Mouse (Mus musculus): ENCODE measurements around the gene Mpi. TPM values are rescaled to one million over a fixed set of nuclear protein-coding genes. Genes with fewer than 3 reads are reported as not detected.

Gene Mpi
- 12.3 and 13.2 TPM in 2 replicates for polyA plus RNA-seq (2015; fragmentation: Nextera tagmentation; extraction: Ambion mirVana)

DNA sequence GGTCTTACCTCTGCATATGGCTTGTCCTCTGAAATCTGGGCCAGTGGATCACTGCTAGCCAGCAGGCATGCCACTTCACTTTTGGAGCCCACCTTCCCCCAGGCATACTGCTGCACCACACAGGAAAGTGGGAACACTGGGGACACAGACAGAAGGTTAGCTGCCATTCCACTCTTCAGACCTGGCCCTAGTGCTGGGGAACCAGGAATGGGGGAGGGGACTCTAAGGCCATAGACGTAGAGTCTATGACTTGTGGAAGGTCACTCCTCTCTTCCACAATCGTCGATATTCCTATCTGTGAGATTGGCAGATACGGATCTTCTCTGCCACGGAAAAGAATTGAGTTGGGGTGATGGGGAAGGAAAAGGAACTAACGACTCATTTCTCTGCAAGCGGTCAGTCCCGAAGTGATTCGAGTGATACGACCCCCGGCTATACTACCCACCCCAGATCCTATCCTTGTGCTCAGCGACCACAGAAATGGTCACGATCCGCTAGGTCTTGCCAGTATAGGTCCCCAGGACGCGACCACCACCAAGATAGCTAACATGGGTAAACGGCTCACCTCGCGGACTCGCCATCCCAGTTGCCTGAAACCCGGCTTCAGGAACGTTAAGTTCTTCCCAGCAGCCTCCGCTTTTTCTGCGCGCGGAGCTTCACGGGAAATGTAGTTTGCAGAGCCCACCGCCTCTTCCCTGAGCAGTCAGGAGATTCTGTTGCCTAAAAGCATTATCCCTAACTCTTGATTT lies at the start of gene Mpi:
Mpi (minus strand) TSS at position 625 of the 749 bp plus-strand sequence.
- under 1% methylated on average over 28 of the region's 28 CpGs for WGBS (ENCODE audit: insufficient replicate concordance)

DNA sequence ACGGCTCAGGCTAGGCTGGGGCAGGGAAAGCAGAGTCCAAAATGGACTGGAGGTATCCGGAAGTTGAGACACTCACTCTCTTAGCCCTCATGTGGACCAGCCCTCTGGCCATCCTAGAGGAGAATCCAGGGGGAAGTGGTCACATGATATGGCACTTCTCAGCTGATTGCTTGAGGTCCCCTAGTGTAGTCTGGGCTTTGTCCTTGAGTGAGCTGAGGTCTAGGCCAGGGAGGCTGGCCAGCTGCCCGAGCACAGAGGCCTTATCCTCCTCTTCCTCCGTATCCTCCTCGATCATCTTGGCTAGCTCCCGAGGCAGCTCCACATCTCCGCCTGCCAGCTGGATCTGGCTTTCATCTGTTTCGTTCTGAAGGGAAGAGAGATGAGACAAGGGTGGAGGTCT lies 49.5 kb upstream of the Mpi start:
- no peak overlapping the region for H3K9ac ChIP-seq
- WGBS (ENCODE audit: insufficient replicate concordance) = 44% methylated on average over 8 of the region's 8 CpGs
- ATAC-seq (ENCODE audit: low read depth) (no peak), DNase-seq (no peak)
- no peak overlapping the region for H3K4me2 ChIP-seq
- H3K36me3 ChIP-seq = no peaks in the 10 kb centered on the region
- H3K9me3 ChIP-seq (replicated peaks) = no peaks in the 10 kb centered on the region
- H3K27me3 ChIP-seq = peaks cover 42% of the 10 kb centered on the region
- H3K4me3 ChIP-seq (replicated peaks) = no peak overlapping the region
- peaks cover 22% of the 10 kb centered on the region for H3K4me1 ChIP-seq (replicated peaks)
- H3K27ac ChIP-seq = no peak overlapping the region

More for the DNA sequence above, at the start of gene Mpi:
- peak within 1 kb of the TSS; percentile 69 for H3K9ac ChIP-seq
- H3K4me3 ChIP-seq (replicated peaks) = peak within 1 kb of the TSS; percentile 69
- H3K4me2 ChIP-seq = peak within 1 kb of the TSS; percentile 75
- DNase-seq (no peak), ATAC-seq (ENCODE audit: low read depth) (0 out of 2 replicates have a peak, but pooled peaks have one; percentile 31)
- H3K9me3 ChIP-seq (replicated peaks) = no peaks in the 10 kb centered on the region
- peaks cover 20% of the 10 kb centered on the region for H3K36me3 ChIP-seq
- H3K27me3 ChIP-seq = no peaks in the 10 kb centered on the region
- peaks cover 32% of the 10 kb centered on the region for H3K4me1 ChIP-seq (replicated peaks)
- H3K27ac ChIP-seq = no peak within 1 kb of the TSS

DNA sequence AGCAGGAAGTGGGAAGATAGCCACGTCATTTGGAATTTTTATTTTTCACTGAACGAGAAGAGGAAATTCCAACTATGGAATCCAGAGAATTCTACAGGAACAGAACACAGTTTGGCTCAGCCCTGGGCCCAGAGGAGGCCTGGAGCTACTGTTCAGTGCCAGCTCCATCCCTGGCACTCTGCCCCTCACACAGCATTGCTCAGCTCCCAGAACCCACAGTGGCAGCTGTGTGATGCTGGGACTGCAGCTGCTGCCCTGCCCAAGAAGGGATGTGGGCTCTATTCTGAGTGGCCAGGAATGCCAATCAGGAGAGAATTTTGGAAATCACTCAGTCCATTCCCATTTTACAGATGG lies 48.8 kb upstream of the Mpi start:
- H3K4me1 ChIP-seq (replicated peaks) = peaks cover 22% of the 10 kb centered on the region
- no peak for ATAC-seq (ENCODE audit: low read depth)
- no peak for DNase-seq
- H3K4me3 ChIP-seq (replicated peaks) = no peak overlapping the region
- H3K27me3 ChIP-seq = peaks cover 35% of the 10 kb centered on the region
- 49% methylated on average over 2 of the region's 2 CpGs for WGBS (ENCODE audit: insufficient replicate concordance)
- no peaks in the 10 kb centered on the region for H3K9me3 ChIP-seq (replicated peaks)
- no peak overlapping the region for H3K4me2 ChIP-seq
- H3K36me3 ChIP-seq = no peaks in the 10 kb centered on the region
- H3K9ac ChIP-seq = no peak overlapping the region
- no peak overlapping the region for H3K27ac ChIP-seq

DNA sequence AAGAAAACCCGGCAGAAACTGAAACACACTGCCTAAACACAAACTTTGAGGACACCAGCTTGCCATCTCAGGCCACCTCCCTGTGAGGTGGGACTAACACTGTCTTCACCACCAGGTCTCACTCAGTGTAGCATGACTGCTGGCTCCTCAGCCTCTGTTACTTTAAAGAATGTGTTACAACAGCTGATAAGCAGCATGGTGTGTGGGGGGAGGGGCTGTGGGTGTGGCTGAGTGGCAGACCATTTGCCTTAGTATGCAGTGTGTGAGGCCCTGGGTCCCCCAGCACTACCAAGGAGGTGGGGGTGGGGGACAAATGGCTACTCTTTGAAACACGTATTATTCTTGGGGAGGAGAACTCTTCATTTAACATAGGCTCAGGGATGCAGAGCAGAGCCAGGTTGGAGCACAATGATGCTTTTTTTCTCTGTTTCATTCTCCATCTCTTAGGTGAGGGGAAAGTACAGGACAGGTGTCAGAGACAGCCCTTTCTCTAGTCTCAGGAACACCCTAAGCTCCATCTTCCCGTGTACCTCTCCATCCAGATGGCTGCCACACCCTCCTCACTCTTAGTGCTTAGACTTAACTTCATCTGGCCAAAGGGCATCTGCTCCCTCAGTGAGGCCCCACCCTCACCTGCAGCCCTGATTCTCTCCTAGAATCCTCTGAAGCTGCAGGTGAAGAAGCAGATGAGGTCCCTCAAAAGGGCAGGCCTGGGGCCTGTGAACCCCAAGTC lies 48.2 kb upstream of the Mpi start:
- Histone ChIP-seq H3K36me3 (no peaks in the 10 kb centered on the region), H3K9me3 (replicated peaks) (no peaks in the 10 kb centered on the region), H3K27me3 (peaks cover 29% of the 10 kb centered on the region), H3K4me2 (no peak overlapping the region), H3K9ac (no peak overlapping the region), H3K4me1 (replicated peaks) (peaks cover 22% of the 10 kb centered on the region), H3K4me3 (replicated peaks) (no peak overlapping the region), H3K27ac (no peak overlapping the region)
- ATAC-seq (ENCODE audit: low read depth) (peak; percentile 52), DNase-seq (peak; percentile 54)
- WGBS (ENCODE audit: insufficient replicate concordance) = 7% methylated on average over 3 of the region's 3 CpGs

DNA sequence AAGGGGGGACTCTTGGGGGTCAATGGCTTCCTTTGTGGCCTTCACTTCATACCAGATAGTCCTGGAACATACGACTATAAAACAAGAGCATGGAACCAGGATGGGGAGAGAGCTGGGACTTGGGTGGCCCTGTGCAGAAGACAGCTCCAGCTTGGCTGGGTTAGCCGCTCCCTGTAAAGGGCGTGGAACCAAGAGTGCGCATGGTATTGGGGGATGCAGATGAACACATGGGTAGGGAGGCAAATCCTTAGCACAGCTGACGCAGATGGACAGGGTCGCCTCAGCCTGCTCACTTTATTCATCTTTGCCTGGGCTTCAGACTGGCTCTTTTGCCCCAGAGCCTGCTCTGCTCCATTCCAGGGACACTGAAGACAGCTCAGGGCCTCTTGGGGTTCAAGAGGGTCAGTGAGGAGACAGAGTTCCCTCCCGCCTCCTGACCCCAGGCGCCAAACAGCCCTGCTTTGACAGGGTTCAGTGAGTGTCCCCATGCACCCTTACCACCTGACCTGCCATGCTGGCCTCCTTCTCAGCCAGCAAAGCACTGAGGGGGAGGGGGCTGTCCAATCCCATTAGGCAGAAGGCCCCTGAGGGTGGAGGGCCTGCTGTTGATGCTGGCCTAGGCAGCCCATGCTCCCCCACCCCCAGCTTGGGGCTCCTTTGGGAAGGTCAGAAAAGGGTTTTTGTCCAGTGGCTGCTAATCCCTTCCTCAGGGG lies 46.4 kb upstream of the Mpi start:
- no peak for ATAC-seq (ENCODE audit: low read depth)

DNA sequence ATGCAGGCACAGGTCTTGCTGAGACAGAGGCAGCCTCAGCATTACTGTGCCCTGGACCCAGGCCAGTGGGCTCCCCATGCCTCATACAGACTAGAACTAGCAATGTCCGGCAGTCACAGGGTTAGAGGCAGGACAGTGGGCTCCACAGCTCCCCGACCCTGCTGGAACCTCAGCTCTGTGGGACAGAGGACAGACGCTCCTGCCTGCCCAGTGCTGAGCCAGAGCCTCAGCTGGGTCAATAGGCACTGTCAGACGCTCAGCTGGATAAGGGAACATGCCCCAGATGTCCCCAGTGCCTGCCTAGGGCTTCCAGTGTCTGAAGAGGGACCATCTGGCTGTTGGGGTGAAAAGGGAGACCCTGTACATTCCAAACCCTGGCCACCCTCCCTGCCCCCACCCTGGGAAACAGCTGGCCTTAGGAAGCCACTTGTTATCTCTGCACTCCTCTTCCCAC lies 45.4 kb upstream of the Mpi start:
- ATAC-seq (ENCODE audit: low read depth) = no peak

More for the DNA sequence above, 46.4 kb upstream of the Mpi start:
- H3K4me2 ChIP-seq = no peak overlapping the region
- H3K4me3 ChIP-seq (replicated peaks) = no peak overlapping the region
- WGBS (ENCODE audit: insufficient replicate concordance) = 62% methylated on average over 8 of the region's 8 CpGs
- no peak overlapping the region for H3K9ac ChIP-seq
- no peak overlapping the region for H3K27ac ChIP-seq
- peaks cover 24% of the 10 kb centered on the region for H3K4me1 ChIP-seq (replicated peaks)
- no peak for DNase-seq
- no peaks in the 10 kb centered on the region for H3K9me3 ChIP-seq (replicated peaks)
- H3K27me3 ChIP-seq = peaks cover 11% of the 10 kb centered on the region
- peaks cover 8% of the 10 kb centered on the region for H3K36me3 ChIP-seq

DNA sequence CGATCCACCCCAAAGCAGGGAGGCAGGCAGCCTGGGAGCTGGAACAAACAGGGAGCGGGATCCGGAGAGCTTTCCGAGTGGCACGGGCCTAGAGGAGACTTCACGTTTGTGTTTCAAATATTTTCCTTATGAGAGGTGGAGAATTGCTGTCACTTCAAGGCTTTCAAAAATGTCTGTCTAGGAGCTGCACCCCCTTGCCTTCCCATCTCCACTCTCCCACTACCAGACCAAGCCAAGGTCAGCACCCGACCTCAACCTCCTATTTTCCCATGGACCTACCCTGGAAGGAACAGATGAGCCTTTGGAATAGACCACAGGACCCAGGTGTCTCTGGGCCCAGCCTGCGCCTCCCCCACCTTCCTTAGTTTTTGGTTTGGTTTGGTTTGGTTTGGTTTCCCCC lies 44.7 kb upstream of the Mpi start:
- DNase-seq = no peak
- Histone ChIP-seq H3K27me3 (peaks cover 3% of the 10 kb centered on the region), H3K9ac (no peak overlapping the region), H3K27ac (no peak overlapping the region), H3K36me3 (peaks cover 20% of the 10 kb centered on the region), H3K4me2 (no peak overlapping the region), H3K4me1 (replicated peaks) (peaks cover 31% of the 10 kb centered on the region), H3K9me3 (replicated peaks) (no peaks in the 10 kb centered on the region), H3K4me3 (replicated peaks) (no peak overlapping the region)
- ATAC-seq (ENCODE audit: low read depth) = no peak
- 77% methylated on average over 8 of the region's 8 CpGs for WGBS (ENCODE audit: insufficient replicate concordance)

More for the DNA sequence above, 45.4 kb upstream of the Mpi start:
- H3K4me3 ChIP-seq (replicated peaks) = no peak overlapping the region
- peaks cover 5% of the 10 kb centered on the region for H3K27me3 ChIP-seq
- no peak overlapping the region for H3K4me2 ChIP-seq
- no peak for DNase-seq
- H3K9me3 ChIP-seq (replicated peaks) = no peaks in the 10 kb centered on the region
- no peak overlapping the region for H3K9ac ChIP-seq
- H3K27ac ChIP-seq = no peak overlapping the region
- peaks cover 16% of the 10 kb centered on the region for H3K36me3 ChIP-seq
- WGBS (ENCODE audit: insufficient replicate concordance) = 42% methylated on average over 4 of the region's 4 CpGs
- H3K4me1 ChIP-seq (replicated peaks) = peaks cover 31% of the 10 kb centered on the region

DNA sequence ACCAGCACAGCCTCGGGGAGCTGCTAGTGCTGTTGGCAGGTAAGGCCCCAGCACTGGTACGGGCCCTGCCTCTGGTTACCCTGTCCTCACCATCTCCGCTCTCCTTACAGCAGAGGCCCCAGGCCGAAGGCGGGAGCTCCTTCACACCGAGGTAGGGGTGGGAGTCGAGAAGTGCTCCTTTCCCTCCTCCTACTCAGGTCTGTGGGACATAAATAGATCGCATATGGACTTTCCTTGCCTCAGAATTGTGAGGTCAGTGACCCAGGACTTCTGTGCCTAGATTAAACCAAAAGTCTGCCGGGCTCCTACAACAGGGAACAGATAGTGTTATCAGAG lies 41.6 kb upstream of the Mpi start:
- no peak overlapping the region for H3K27ac ChIP-seq
- H3K36me3 ChIP-seq = peaks cover 23% of the 10 kb centered on the region
- H3K9ac ChIP-seq = no peak overlapping the region
- DNase-seq (no peak), ATAC-seq (ENCODE audit: low read depth) (no peak)
- H3K4me3 ChIP-seq (replicated peaks) = no peak overlapping the region
- no peaks in the 10 kb centered on the region for H3K27me3 ChIP-seq
- no peaks in the 10 kb centered on the region for H3K9me3 ChIP-seq (replicated peaks)
- 70% methylated on average over 9 of the region's 9 CpGs for WGBS (ENCODE audit: insufficient replicate concordance)
- H3K4me2 ChIP-seq = no peak overlapping the region
- H3K4me1 ChIP-seq (replicated peaks) = peaks cover 27% of the 10 kb centered on the region

DNA sequence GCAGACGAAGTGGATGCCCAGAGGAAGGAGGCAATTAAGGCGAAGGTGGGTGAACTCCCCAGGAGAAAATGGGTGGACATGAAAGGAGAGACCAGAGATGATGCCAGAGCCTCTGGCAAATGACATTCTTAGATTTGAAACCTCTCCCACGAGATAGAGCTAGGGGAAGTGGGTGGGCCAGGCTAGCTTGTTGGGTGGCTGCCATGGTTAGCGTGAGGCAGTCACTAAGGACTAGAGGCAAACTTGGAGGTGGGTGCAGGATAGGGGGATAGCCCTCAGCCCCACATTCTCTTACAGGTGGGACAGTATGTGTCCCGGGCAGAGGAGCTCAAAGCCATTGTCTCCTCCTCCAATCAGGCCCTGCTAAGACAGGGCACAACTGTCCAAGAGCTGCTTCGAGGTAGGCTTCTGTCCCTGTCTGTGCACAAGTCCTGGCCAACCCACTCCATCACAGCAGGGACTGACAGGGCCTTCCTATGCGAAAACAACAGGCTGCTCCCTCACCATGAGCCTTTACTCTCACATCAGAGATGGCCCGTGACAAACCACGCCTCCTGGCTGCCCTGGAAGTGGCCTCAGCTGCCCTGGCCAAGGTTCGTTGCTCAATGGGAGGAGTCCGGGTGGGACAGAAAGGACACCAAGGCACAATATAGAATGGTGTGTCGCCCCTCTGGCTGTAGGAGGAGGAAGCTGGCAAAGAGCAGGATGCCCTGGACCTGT lies 41.1 kb upstream of the Mpi start:
- no peak overlapping the region for H3K4me3 ChIP-seq (replicated peaks)
- no peak for ATAC-seq (ENCODE audit: low read depth)

DNA sequence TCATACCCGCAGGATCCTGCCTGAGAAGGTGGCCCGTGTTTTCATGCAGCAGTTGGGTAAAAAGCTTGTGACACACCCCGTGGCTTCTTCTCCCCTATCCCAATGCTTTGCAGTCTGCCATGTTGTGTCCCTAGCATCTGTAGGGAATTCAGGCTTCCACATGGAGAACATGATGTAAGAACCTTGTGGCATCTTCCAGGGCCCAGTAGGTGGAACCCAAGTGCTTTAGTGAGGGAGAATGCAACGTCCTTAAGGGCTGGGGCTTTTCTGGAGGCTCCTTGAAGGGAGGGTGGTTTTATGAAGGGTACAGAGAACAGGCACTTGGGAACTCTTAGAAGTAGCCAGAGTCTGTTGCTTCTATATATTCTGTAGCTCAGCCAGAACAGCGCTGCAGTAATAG lies 38.2 kb upstream of the Mpi start:
- Histone ChIP-seq H3K27ac (no peak overlapping the region), H3K36me3 (peaks cover 38% of the 10 kb centered on the region), H3K27me3 (no peaks in the 10 kb centered on the region), H3K4me1 (replicated peaks) (peaks cover 34% of the 10 kb centered on the region), H3K4me3 (replicated peaks) (no peak overlapping the region), H3K9me3 (replicated peaks) (no peaks in the 10 kb centered on the region), H3K4me2 (no peak overlapping the region), H3K9ac (no peak overlapping the region)
- DNase-seq = no peak
- 50% methylated on average over 5 of the region's 5 CpGs for WGBS (ENCODE audit: insufficient replicate concordance)
- no peak for ATAC-seq (ENCODE audit: low read depth)

More for the DNA sequence above, 41.1 kb upstream of the Mpi start:
- 67% methylated on average over 12 of the region's 12 CpGs for WGBS (ENCODE audit: insufficient replicate concordance)
- no peak overlapping the region for H3K27ac ChIP-seq
- H3K27me3 ChIP-seq = no peaks in the 10 kb centered on the region
- H3K4me2 ChIP-seq = no peak overlapping the region
- H3K4me1 ChIP-seq (replicated peaks) = peaks cover 32% of the 10 kb centered on the region
- H3K9ac ChIP-seq = no peak overlapping the region
- no peak for DNase-seq
- no peaks in the 10 kb centered on the region for H3K9me3 ChIP-seq (replicated peaks)
- H3K36me3 ChIP-seq = peaks cover 23% of the 10 kb centered on the region

Data from liver, embryonic 13.5 days (tissue).